Mouse (Mus musculus) embryonic facial prominence, embryonic 14.5 days (tissue): Measurements from ENCODE around the gene Zfp936. TPM values are rescaled to one million over a fixed set of nuclear protein-coding genes. Genes with fewer than 3 reads are reported as not detected.

ENCODE experiments used
- microRNA-seq: library from miRNA; unstranded; fragments of <30 nt; microRNA quantifications from one replicate; pipeline ENCODE4, GENCODE M21; 2016; ENCODE audit warnings: borderline number of aligned reads
- polyA plus RNA-seq: library from polyadenylated mRNA; unstranded; fragments of >200 nt; fragmentation: Nextera tagmentation; extraction: Ambion mirVana; gene quantifications from 2 replicates; pipeline ENCODE4 v1.2.1, GENCODE M21; 2014

Zfp936 gene
- polyA plus RNA-seq, 1 experiment from 2014 or later: not detected

Small RNA genes within 50 kb of the gene (microRNA-seq; reads per million reads assigned to microRNA genes)
- not detected for gene Gm22707

Other genes with a start within 250 kb of the Zfp936 start
- gene Gm2381, start 247.0 kb upstream of the Zfp936 start, polyA plus RNA-seq: not detected in 2 replicates
- not detected in 2 replicates for gene Vmn2r63, start 180.4 kb upstream of the Zfp936 start, polyA plus RNA-seq
- gene Gm9268, start 95.5 kb upstream of the Zfp936 start, polyA plus RNA-seq: not detected in 2 replicates
- 14.8 and 17.4 TPM in 2 replicates for gene Zfp715, start 199.1 kb downstream of the Zfp936 start, polyA plus RNA-seq
- gene Siglecf, start 237.1 kb downstream of the Zfp936 start, polyA plus RNA-seq: 0.32 and 0.37 TPM in 2 replicates